Mouse (Mus musculus): ENCODE measurements around the gene Dnase2a. TPM values are rescaled to one million over a fixed set of nuclear protein-coding genes. Genes with fewer than 3 reads are reported as not detected.
"Not testable (repeated sequence)": the region's sequence is repeated elsewhere in the genome, so short reads cannot be mapped to it uniquely, and the experiment has no call there.

Dnase2a gene
- polyA plus RNA-seq, 1 experiment from 2014 or later, result 15.4 TPM

GRCm38 (mm10) chr8:84904351-84904750 lies 4.0 kb upstream of the Dnase2a start:
- Histone ChIP-seq H3K9ac (replicated peaks) (0 out of 2 replicates have a peak overlapping the region, but pooled peaks have one; percentile 35), H3K9me3 (ENCODE audit: low read length) (no peaks in the 10 kb centered on the region), H3K4me1 (ENCODE audit: insufficient read depth) (peaks cover 26% of the 10 kb centered on the region), H3K36me3 (replicated peaks; ENCODE audit: insufficient read depth, low read length) (peaks cover 21% of the 10 kb centered on the region), H3K27me3 (ENCODE audit: insufficient read depth, low read length) (no peaks in the 10 kb centered on the region), H3K4me2 (ENCODE audit: low read depth, low read length) (peak overlapping the region; percentile 90), H3K27ac (ENCODE audit: low read depth) (no peak overlapping the region), H3K4me3 (ENCODE audit: low read depth, low read length) (peak overlapping the region; percentile 93; the same call in 1 of the 2 replicates)
- no peak for TF ChIP-seq CTCF (IDR thresholded peaks at IDR 0.05; ENCODE audit: low read depth)
- no peak for TF ChIP-seq EP300 (IDR thresholded peaks at IDR 0.05; ENCODE audit: low read depth)
- ATAC-seq (no peak), DNase-seq (no peak)
- WGBS (ENCODE audit: insufficient replicate concordance), result 83% methylated on average over 7 of the region's 7 CpGs

GRCm38 (mm10) chr8:84907037-84907436 lies 1.3 kb upstream of the Dnase2a start:
- 82% methylated on average over 9 of the region's 9 CpGs for WGBS (ENCODE audit: insufficient replicate concordance)
- Histone ChIP-seq H3K27me3 (ENCODE audit: insufficient read depth, low read length) (peaks cover 5% of the 10 kb centered on the region), H3K9me3 (ENCODE audit: low read length) (no peaks in the 10 kb centered on the region), H3K27ac (ENCODE audit: low read depth) (no peak overlapping the region), H3K4me2 (ENCODE audit: low read depth, low read length) (no peak overlapping the region), H3K4me1 (ENCODE audit: insufficient read depth) (peaks cover 20% of the 10 kb centered on the region), H3K9ac (replicated peaks) (no peak overlapping the region), H3K36me3 (replicated peaks; ENCODE audit: insufficient read depth, low read length) (peaks cover 23% of the 10 kb centered on the region), H3K4me3 (ENCODE audit: low read depth, low read length) (no peak overlapping the region)
- ATAC-seq, result no peak
- no peak for DNase-seq
- TF ChIP-seq CTCF (IDR thresholded peaks at IDR 0.05; ENCODE audit: low read depth) (no peak), EP300 (IDR thresholded peaks at IDR 0.05; ENCODE audit: low read depth) (no peak)

- 70% methylated on average over 8 of the region's 8 CpGs for WGBS (ENCODE audit: insufficient replicate concordance)
- DNase-seq (no peak), ATAC-seq (no peak)
- H3K9ac ChIP-seq (replicated peaks), result no peak overlapping the region
- no peak overlapping the region for H3K4me3 ChIP-seq (ENCODE audit: low read depth, low read length)
- TF ChIP-seq EP300 (IDR thresholded peaks at IDR 0.05; ENCODE audit: low read depth) (no peak), CTCF (IDR thresholded peaks at IDR 0.05; ENCODE audit: low read depth) (no peak)
- no peak overlapping the region for H3K27ac ChIP-seq (ENCODE audit: low read depth)
- no peak overlapping the region for H3K4me2 ChIP-seq (ENCODE audit: low read depth, low read length)
- peaks cover 10% of the 10 kb centered on the region for H3K27me3 ChIP-seq (ENCODE audit: insufficient read depth, low read length)
- H3K4me1 ChIP-seq (ENCODE audit: insufficient read depth), result peaks cover 21% of the 10 kb centered on the region
- peaks cover 23% of the 10 kb centered on the region for H3K36me3 ChIP-seq (replicated peaks; ENCODE audit: insufficient read depth, low read length)
- no peaks in the 10 kb centered on the region for H3K9me3 ChIP-seq (ENCODE audit: low read length)
Observed at GRCm38 (mm10) chr8:84907493-84907892, 867 bp upstream of the Dnase2a start.

GRCm38 (mm10) chr8:84907979-84908378 lies 381 bp upstream of the Dnase2a start:
- H3K27ac ChIP-seq (ENCODE audit: low read depth), result peak overlapping the region; percentile 72; the same call in 1 of the 2 replicates
- H3K9ac ChIP-seq (replicated peaks), result peak overlapping the region; percentile 85
- peaks cover 26% of the 10 kb centered on the region for H3K4me1 ChIP-seq (ENCODE audit: insufficient read depth)
- peak overlapping the region; percentile 65 for H3K4me3 ChIP-seq (ENCODE audit: low read depth, low read length)
- H3K36me3 ChIP-seq (replicated peaks; ENCODE audit: insufficient read depth, low read length), result peaks cover 23% of the 10 kb centered on the region
- 17% methylated on average over 6 of the region's 7 CpGs for WGBS (ENCODE audit: insufficient replicate concordance)
- H3K27me3 ChIP-seq (ENCODE audit: insufficient read depth, low read length), result peaks cover 15% of the 10 kb centered on the region
- 0 out of 2 replicates have a peak, but pooled peaks have one; percentile 3 for TF ChIP-seq CTCF (IDR thresholded peaks at IDR 0.05; ENCODE audit: low read depth)
- not testable (repeated sequence) for DNase-seq; H3K9me3 ChIP-seq (ENCODE audit: low read length)
- H3K4me2 ChIP-seq (ENCODE audit: low read depth, low read length), result peak overlapping the region; percentile 95
- ATAC-seq, result peak; percentile 7

GRCm38 (mm10) chr8:84909162-84909767 lies 905 bp downstream of the Dnase2a start:
- Histone ChIP-seq H3K4me3 (ENCODE audit: low read depth, low read length) (peak overlapping the region; percentile 65), H3K27me3 (ENCODE audit: insufficient read depth, low read length) (peaks cover 16% of the 10 kb centered on the region), H3K27ac (ENCODE audit: low read depth) (peak overlapping the region; percentile 84), H3K9me3 (ENCODE audit: low read length) (no peaks in the 10 kb centered on the region), H3K9ac (replicated peaks) (peak overlapping the region; percentile 85), H3K36me3 (replicated peaks; ENCODE audit: insufficient read depth, low read length) (peaks cover 19% of the 10 kb centered on the region), H3K4me2 (ENCODE audit: low read depth, low read length) (peak overlapping the region; percentile 95), H3K4me1 (ENCODE audit: insufficient read depth) (peaks cover 30% of the 10 kb centered on the region)
- 43% methylated on average over 20 of the region's 20 CpGs for WGBS (ENCODE audit: insufficient replicate concordance)
- TF ChIP-seq CTCF (IDR thresholded peaks at IDR 0.05; ENCODE audit: low read depth) (no peak), EP300 (IDR thresholded peaks at IDR 0.05; ENCODE audit: low read depth) (no peak)
- DNase-seq (no peak), ATAC-seq (no peak)

GRCm38 (mm10) chr8:84909949-84910348 lies 1.6 kb downstream of the Dnase2a start:
- 72% methylated on average over 5 of the region's 5 CpGs for WGBS (ENCODE audit: insufficient replicate concordance)
- Histone ChIP-seq H3K4me1 (ENCODE audit: insufficient read depth) (peaks cover 28% of the 10 kb centered on the region), H3K4me2 (ENCODE audit: low read depth, low read length) (peak overlapping the region; percentile 95), H3K4me3 (ENCODE audit: low read depth, low read length) (peak overlapping the region; percentile 65), H3K27me3 (ENCODE audit: insufficient read depth, low read length) (peaks cover 16% of the 10 kb centered on the region), H3K9me3 (ENCODE audit: low read length) (no peaks in the 10 kb centered on the region), H3K9ac (replicated peaks) (no peak overlapping the region), H3K27ac (ENCODE audit: low read depth) (peak overlapping the region; percentile 84), H3K36me3 (replicated peaks; ENCODE audit: insufficient read depth, low read length) (peaks cover 12% of the 10 kb centered on the region)
- ATAC-seq (no peak), DNase-seq (no peak)
- no peak for TF ChIP-seq CTCF (IDR thresholded peaks at IDR 0.05; ENCODE audit: low read depth)
- TF ChIP-seq EP300 (IDR thresholded peaks at IDR 0.05; ENCODE audit: low read depth), result no peak
